Mouse (Mus musculus) granulocyte monocyte progenitor cell, adult 5-6 weeks (primary cell): ENCODE measurements at regions not wholly inside any gene's neighbourhood (a gene's known extent, or its start where the extent isn't known, plus 50 kb on each side); places are given as distances from the start of the nearest gene placed in this dataset.

Source experiments
- ATAC-seq: replicated peaks from 2 replicates; pipeline ENCODE4 v1.8.0; 2016; ENCODE audit warnings: mild to moderate bottlenecking, moderate TSS enrichment, inconsistent platforms; ENCODE audit not compliant: poor library complexity, severe bottlenecking

DNA sequence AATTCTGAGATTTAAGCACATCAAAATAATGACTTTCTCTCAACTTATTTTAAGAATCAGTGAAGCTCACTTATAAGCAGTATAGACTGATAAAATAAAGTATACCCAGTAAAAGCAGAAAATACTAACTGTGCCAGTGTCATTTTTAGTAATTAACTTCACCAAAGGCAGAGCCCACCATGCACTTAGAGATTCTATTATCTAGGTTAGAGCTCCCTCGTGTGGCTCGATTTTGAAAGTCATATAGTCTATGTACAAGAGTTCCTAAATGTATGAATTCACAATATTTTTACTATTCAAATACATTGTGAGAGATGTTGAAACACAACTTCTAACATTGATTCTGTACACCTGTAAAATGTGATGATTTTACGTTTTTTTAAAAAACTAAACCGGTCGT, 589.3 kb downstream of the Kcnj3 start:
- peak; percentile 66 for ATAC-seq

DNA sequence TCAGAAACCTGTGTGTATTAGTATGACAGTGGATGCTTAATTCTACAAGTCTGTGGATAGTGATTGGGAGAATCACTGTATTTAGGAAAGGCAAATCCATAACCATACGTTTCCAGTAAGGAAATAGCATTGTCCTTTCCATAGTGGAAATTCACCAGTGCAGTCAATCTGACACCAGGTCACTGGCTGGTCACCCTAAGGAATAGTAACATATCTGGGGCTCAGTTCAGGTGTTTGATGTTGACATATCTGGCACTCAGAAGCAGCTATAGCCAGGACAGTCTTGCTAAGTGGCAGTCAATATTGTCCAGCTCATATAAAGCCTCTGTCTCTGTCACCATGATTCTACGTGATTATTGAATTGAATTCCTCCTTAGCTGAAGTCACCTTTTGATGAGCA, 593.2 kb downstream of the Kcnj3 start:
- no peak for ATAC-seq
